Mouse (Mus musculus) cerebellum, postnatal 25 days (tissue): Measurements from ENCODE around the gene Faiml.

Source experiments
- DNase-seq, 2 experiments: peaks; one replicate each; pipeline ENCODE4 v3.0.0; 2021; ENCODE audit warnings: mixed read lengths in 2 of 2

Gene Faiml

GRCm38 (mm10) chr9:99237139-99237538 is at the start of gene Faiml:
Gene Faiml (minus strand): TSS chr9:99237239.
- DNase-seq, result no peak

- DNase-seq, result no peak
Observed at GRCm38 (mm10) chr9:99258891-99259290, 21.9 kb upstream of the Faiml start.

GRCm38 (mm10) chr9:99256821-99257220 is 19.8 kb upstream of the Faiml start:
- no peak for DNase-seq

- no peak for DNase-seq
Observed at GRCm38 (mm10) chr9:99256206-99256605, 19.2 kb upstream of the Faiml start.

GRCm38 (mm10) chr9:99253861-99254260 is 16.8 kb upstream of the Faiml start:
- DNase-seq, result no peak

GRCm38 (mm10) chr9:99248906-99249305 is 11.9 kb upstream of the Faiml start:
- DNase-seq, result no peak

- DNase-seq, result no peak
Observed at GRCm38 (mm10) chr9:99248304-99248703, 11.3 kb upstream of the Faiml start.

GRCm38 (mm10) chr9:99243895-99244293 is 6.9 kb upstream of the Faiml start:
- peak in 1 of 2 experiments; percentile 9 for DNase-seq

- peak; percentile 97 to 99 for DNase-seq
Observed at GRCm38 (mm10) chr9:99243190-99243894, 6.3 kb upstream of the Faiml start, which contains the start of gene Cep70. Gene Cep70 (plus strand): TSS chr9:99243367.

- peak in 1 of 2 experiments; percentile 10 for DNase-seq
Observed at GRCm38 (mm10) chr9:99242533-99243189, 5.6 kb upstream of the Faiml start.

- DNase-seq, result peak; percentile 61 to 73
Observed at GRCm38 (mm10) chr9:99242035-99242434, 5.0 kb upstream of the Faiml start.

- no peak for DNase-seq
Observed at GRCm38 (mm10) chr9:99240571-99240970, 3.5 kb upstream of the Faiml start.

GRCm38 (mm10) chr9:99239256-99239655 is 2.2 kb upstream of the Faiml start:
- DNase-seq, result no peak

- DNase-seq, result no peak
Observed at GRCm38 (mm10) chr9:99238276-99238675, 1.2 kb upstream of the Faiml start.

- no peak for DNase-seq
Observed at GRCm38 (mm10) chr9:99229450-99229849, 7.6 kb downstream of the Faiml start.

GRCm38 (mm10) chr9:99224583-99224982 is 12.5 kb downstream of the Faiml start:
- DNase-seq, result no peak

- DNase-seq, result no peak
Observed at GRCm38 (mm10) chr9:99221636-99222035, 15.4 kb downstream of the Faiml start.

- no peak for DNase-seq
Observed at GRCm38 (mm10) chr9:99217999-99218719, 18.9 kb downstream of the Faiml start.

GRCm38 (mm10) chr9:99216182-99216581 is 20.9 kb downstream of the Faiml start:
- DNase-seq, result no peak

- DNase-seq, result no peak
Observed at GRCm38 (mm10) chr9:99212643-99213042, 24.4 kb downstream of the Faiml start.

- DNase-seq, result no peak
Observed at GRCm38 (mm10) chr9:99183043-99183670, 53.9 kb downstream of the Faiml start.

- DNase-seq, result no peak
Observed at GRCm38 (mm10) chr9:99182121-99182520, 54.9 kb downstream of the Faiml start.

GRCm38 (mm10) chr9:99180272-99180671 is 56.8 kb downstream of the Faiml start:
- peak in 1 of 2 experiments; percentile 8 for DNase-seq
